Mouse (Mus musculus) adrenal gland, postnatal 36 days (tissue): Measurements from ENCODE around the gene Gas7. TPM values are rescaled to one million over a fixed set of nuclear protein-coding genes. Genes with fewer than 3 reads are reported as not detected.

Source experiments
- DNase-seq, 2 experiments: peaks; one replicate each; pipeline ENCODE4 v3.0.0; 2021; ENCODE audit warnings: mixed read lengths in 1 of 2
- total RNA-seq, 2 experiments: library from RNA; stranded (reverse); gene quantifications; 2 replicates each; pipeline ENCODE4 v1.2.3; 2021

Gene Gas7
- total RNA-seq, 2 experiments from 2014 or later, result 37.2 to 76.3 TPM

GRCm38 (mm10) chr11:67655236-67655959 is 200.2 kb downstream of the Gas7 start:
- DNase-seq, result no peak

- DNase-seq, result no peak
Measured at GRCm38 (mm10) chr11:67656366-67656765, 201.1 kb downstream of the Gas7 start.

DNA sequence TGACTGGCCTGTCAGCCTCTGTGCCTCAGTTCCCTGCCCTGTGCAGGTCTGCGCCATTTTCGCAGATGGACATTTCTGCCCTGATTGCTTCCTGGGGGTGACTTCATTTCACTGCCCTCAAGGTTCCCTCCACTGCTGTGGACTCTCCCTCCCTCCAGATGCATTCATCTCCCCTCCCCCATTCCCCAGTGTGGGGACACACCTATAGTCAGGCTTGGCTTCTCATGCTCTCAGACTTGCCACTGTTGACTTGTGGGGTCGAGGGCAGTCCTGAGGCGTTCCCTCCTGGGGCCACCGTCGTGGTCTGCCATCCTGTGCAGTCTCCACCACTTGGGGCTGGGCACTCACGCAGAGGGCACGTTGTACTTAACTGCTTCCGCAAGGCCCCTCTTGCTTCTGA is 201.6 kb downstream of the Gas7 start:
- DNase-seq, result no peak

DNA sequence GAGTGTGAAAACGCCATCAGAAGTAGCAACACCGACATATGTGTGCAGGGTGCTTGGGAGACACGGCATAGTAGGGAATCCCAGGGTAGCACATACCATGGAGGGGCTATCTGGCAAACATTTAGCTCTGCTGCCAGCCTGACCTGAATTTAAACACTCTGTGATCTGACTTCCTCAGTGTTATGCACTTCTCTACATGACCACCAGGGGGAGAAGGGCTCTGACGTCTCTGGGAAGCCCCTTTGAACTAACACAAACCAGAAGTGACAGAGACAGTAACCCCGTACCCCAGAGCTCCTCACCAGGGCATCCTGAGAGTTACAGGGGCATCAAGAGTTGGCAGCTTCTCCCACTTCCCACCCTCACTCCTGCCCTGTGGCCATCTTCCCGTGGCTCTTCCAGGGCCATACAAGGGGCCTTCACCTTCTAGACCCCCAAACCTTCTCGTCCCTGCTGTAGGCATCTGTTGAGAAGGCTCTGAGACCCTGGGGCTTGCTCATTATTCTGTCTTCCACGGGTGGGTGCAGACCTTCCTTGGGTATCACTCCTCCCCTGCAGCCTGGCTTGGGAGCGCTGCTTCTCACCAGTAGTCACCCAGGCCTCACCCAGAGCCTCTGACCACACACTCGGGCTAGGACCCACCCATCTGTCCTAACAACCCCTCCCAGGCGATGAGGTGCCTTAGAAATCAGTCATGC is 202.6 kb downstream of the Gas7 start:
- peak in 1 of 2 experiments; percentile 62 for DNase-seq

DNA sequence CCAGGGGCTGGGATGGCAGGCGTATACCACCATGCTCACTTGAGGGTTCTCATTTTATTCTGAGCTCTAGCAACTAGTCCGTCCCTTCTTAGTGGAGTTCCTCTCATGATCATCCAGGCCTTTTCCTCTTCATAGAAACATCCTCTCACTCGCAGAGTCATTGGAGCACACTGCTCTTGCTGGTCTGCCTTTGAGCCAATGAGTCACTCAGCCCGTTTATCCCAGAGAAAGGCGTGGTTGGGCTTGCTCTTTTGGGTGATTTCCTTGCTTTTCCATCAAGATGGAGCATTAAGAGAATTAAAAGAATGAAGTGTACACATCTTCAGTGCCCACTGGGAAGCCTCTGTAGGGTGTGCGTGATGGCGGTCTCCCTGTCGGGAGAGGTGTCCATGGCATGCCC is 206.2 kb downstream of the Gas7 start:
- DNase-seq, result no peak

- no peak for DNase-seq
Measured at GRCm38 (mm10) chr11:67663437-67663836, 208.2 kb downstream of the Gas7 start.

GRCm38 (mm10) chr11:67664261-67664660 is 209.0 kb downstream of the Gas7 start:
- DNase-seq, result no peak

DNA sequence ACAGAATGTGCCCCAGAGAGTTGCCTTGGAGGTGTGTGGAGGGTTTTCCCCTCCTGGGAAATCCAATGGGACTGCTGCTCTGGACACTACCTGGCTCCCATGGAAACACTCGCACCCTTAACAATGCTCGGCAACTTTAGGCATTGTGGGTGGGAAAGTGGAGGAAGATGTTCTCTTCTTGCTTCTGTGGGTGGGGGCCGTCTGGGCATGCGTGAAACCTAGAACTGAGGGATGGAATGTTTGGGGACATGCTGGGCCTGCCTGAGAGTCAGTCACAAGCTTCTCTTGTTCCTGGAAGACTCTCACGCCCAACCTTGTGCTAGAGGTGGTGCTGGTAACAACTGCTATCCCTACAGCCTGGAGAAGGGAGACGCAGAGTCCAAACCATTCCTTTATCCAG is 209.7 kb downstream of the Gas7 start:
- DNase-seq, result no peak

DNA sequence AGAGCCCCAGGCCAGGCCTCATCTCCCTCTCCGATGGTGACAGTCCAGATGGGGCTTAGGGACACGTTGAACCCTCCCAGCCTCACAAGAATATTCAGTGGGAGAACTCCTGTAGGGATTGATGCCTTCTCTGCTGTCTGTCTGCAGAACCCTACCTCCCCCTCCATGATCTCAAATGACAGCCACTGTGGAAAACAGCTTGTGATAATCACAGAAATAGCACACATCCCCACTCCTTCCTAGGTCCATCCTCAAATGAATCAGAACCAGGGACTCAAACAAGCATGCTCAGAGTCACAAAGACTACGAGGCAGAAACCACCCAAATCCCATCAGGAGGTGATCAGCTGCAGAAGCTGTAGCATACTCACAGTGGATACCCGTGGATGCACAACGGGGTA is 210.9 kb downstream of the Gas7 start:
- no peak for DNase-seq

DNA sequence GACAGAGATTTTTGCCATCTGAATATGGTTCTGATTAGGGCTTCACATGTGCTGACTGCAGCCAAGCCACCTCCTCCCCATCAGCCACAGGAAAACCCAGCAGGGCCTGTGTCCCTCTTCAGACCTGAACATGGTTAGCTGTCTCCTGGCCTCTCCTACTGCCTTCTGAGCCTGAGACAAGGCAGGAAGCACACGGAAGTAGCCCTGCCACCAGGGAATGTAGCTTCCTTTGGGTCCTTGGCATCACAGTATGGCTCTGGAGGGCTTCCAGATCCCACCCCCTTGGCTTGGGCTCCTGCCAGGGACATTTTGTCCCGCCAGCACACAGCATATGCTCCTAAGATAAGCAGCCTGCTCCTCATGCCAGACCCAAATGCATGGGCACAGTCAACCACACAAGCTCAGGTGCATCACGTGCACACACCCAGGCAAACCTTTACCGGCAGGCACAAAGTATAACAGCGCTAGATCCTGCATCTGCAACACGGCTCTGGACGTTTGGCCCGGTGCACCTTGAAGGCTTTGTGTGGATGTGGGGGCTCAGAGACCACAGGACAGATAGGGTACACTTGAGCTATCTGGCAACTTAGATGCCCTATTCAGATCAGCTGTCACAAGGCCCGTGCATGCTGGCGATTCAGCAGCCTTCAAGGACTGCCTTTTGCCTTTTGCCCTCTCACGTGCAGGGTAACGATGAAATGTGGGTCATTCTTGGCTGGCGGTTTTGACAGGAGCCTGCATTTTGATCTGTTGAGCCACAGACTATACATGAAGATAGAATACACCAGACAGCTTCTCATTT is 212.5 kb downstream of the Gas7 start:
- peak; percentile 70 to 84 for DNase-seq

GRCm38 (mm10) chr11:67668460-67669007 is 213.3 kb downstream of the Gas7 start:
- no peak for DNase-seq

- DNase-seq, result no peak
Measured at GRCm38 (mm10) chr11:67670031-67670430, 214.8 kb downstream of the Gas7 start.

DNA sequence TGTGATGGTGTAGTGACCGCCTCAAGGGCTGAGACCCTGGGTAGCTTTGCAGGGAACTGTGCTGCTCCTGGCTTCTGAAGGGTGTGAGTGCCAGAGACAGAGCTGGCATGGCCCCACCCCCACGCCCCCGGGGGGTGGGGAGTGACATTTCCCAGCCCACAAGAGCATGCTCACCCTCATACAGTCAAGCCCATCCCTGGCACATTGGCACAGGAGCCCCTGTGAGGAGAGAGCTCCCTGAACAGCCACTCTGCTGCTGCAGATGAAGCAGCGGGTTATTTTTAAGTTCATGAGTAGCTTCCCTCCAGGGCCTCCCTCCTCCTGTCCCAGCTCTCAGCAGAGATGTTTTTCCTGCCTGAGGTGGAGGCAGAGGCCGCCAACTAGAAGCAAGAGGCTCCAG is 216.9 kb downstream of the Gas7 start:
- no peak for DNase-seq

GRCm38 (mm10) chr11:67675562-67676540 is 220.6 kb downstream of the Gas7 start:
- peak; percentile 27 to 65 for DNase-seq

DNA sequence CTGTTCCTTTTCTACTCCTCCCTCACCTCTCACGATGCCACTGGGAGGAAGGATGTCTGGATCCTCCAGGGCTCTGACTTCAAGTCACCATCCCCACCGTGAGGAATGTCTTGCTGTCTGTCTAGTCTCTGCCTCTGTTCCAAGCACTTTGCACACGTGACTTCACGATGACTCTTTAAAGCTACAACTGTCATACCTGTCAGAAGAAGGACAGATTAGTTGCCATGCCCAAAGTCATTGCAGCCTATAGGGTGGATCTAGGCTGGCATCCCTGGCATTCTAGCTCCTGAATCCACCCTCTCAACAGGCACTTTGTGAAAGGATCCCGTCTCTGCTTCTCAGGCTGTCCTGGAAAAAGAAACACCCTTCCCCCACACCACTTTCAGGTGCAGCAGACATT is 224.1 kb downstream of the Gas7 start:
- DNase-seq, result no peak

- no peak for DNase-seq
Measured at GRCm38 (mm10) chr11:67679930-67680329, 224.7 kb downstream of the Gas7 start.

DNA sequence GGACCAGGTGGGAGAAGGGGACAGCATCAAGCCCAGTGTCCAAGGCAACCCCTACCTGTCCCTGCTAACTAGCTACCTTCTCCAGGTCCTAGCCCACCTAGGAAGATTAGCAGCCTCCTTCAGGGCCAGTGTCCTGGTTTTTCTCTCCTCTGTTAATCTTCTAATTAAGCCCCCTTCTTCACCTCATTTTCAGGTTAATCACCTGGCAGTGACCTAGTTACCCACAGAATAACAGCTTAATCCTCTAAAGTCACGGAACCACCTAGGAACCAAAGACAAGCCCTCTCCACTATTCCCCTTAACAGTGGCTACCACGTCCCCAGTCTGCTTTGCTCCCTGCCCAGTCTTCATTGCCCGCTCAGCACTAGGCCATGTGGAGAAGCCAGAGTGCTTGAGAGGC is 226.6 kb downstream of the Gas7 start:
- DNase-seq, result no peak

- DNase-seq, result no peak
Measured at GRCm38 (mm10) chr11:67686109-67686508, 230.9 kb downstream of the Gas7 start.

DNA sequence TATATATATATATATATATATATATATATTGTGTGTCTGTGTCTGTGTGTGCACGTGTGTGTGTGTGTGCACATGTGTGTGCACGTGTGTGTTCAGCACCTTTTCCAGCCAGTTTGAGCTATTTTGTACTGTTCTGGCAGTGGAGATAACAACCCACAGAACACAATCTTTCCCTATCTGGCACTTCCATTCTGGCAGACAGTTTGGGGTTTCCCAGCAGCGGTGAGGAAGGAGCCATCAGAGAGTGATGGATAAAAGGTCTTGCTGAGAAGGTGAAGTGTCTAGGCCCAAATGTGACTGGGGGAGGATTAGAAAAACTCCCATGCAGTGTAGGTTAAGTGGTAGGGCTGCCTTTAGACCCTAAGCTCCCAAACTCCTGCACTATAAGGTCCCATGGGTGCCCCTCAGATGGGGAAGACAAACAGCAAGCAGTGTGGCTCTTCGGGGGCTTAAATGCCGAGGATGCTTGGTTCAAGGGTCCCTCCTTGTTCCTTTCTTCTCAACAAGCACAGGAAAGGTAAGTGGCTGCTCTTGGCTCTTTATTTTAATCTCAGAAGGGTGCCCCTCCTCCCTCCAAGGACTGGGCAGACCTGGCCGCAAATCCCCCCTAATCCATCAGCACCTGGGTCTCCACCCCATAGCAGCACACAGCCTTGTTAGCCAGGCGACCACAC is 239.6 kb downstream of the Gas7 start, which contains the start of gene Rcvrn:
TSS of gene Rcvrn (plus strand) at position 624 of the 674 bp plus-strand sequence.
- no peak for DNase-seq

DNA sequence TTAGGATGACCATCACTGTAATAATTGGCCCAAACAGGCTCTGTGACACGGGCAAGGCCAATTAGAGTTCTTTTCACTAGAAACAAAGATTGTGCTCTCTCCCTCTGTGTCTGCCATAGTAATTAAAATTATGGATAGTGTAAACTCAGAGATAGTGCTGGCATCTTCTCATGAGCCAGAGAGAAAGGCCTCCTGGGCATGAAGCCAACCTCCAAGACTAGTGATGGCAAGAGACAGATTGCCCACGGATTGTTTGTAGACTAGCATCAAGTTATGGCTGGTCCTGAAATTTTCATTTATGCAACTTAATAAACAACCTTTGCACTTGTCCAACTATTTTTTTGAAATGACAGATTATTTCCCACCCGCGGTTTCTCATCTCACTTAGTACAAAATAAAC is 257.7 kb downstream of the Gas7 start:
- no peak for DNase-seq

- DNase-seq, result no peak
Measured at GRCm38 (mm10) chr11:67715382-67715781, 260.1 kb downstream of the Gas7 start.
